Mouse (Mus musculus): ENCODE data around the gene F11. TPM values are rescaled to one million over a fixed set of nuclear protein-coding genes. Genes with fewer than 3 reads are reported as not detected.

Gene F11
- polyA plus RNA-seq, 1 experiment from 2014 or later: not detected

DNA sequence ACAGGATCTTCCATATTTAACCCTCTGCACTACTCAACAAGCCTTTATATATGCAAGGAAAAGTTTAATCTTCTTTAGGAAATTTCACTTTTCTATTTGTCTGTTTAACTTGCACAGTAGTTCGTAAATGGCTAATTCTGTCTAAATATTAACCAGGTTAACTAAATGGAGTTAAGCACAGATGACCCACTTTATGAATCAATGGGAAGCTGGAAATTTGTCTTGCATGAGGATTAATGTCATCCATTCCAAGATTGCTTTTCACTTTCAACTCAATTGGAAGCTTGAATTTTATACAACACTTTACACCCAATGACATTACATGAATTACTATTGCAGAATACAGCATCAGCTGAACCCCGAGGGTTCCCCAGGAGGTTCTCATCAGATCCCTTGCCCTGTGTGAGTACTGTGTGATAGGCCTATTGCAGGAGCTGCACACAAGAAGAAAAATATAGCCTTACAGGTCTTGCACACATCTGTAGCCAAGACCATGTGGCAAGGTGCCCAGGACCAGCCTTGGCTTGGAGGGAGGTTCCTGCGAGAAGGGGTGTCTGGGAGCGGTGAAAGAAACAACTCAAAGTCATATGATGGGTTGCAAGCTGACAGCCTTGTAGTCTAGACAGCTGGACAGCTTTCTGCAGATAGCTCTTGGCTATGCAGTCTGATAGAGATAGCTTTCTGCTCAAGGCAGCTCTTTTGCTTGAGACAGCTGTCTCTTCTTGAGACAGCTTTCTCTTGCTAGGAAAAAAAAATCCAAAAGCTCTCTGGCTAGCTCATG, 6.0 kb upstream of the F11 start:
- Histone ChIP-seq H3K27me3 (ENCODE audit: low read depth, poor library complexity, severe bottlenecking) (no peaks in the 10 kb centered on the region), H3K27ac (no peak overlapping the region), H3K4me3 (no peak overlapping the region), H3K36me3 (no peaks in the 10 kb centered on the region), H3K9me3 (replicated peaks) (no peaks in the 10 kb centered on the region), H3K4me1 (no peaks in the 10 kb centered on the region)
- 92% methylated on average over 4 of the region's 4 CpGs for WGBS
- no peak for DNase-seq (ENCODE audit: low spot score)

DNA sequence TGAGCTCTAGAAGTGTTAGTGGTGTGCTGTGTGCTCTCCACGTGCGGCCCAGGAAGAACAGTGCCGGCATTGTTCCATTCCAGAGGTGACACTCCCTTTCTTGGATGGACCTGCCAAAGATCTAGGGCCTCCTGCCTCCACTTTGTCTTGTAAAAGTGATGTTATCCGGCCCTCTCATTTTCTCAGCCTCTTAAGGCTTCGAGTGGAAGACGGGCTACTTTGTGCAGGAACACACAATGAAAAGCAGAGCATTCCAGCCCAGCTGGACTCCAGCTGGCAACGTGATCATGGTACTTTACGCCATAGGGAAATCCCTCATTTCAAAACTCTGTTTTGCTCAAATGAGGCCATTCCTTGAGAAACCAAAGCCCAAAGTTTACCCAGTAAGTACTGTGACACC, 5.2 kb upstream of the F11 start:
- 81% methylated on average over 8 of the region's 8 CpGs for WGBS
- Histone ChIP-seq H3K4me1 (no peaks in the 10 kb centered on the region), H3K27ac (no peak overlapping the region), H3K36me3 (no peaks in the 10 kb centered on the region), H3K27me3 (ENCODE audit: low read depth, poor library complexity, severe bottlenecking) (no peaks in the 10 kb centered on the region), H3K4me3 (no peak overlapping the region), H3K9me3 (replicated peaks) (no peaks in the 10 kb centered on the region)
- no peak for DNase-seq (ENCODE audit: low spot score)

DNA sequence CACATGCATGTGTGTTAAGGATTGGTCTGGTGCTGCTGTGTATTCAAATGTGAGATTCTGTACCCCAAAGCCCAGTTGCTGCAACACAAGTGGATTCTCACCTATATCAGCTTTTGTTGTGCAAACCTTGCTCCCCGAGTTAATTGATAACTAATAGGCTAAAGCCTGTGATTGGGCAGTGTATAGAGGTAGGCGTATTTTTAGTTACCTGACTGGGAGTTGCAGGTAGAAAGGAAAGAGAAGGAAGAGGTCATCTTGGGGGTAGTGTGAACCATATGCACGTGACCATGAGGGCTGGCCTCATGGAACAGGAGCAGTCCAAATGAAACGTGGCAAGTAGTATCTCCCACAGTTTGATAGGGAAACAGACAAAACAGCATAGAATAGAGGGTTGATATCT, 3.1 kb upstream of the F11 start:
- no peak for DNase-seq (ENCODE audit: low spot score)
- WGBS: 92% methylated on average over 4 of the region's 4 CpGs
- Histone ChIP-seq H3K4me3 (no peak overlapping the region), H3K27ac (no peak overlapping the region), H3K36me3 (no peaks in the 10 kb centered on the region), H3K27me3 (ENCODE audit: low read depth, poor library complexity, severe bottlenecking) (no peaks in the 10 kb centered on the region), H3K4me1 (no peaks in the 10 kb centered on the region), H3K9me3 (replicated peaks) (no peaks in the 10 kb centered on the region)

DNA sequence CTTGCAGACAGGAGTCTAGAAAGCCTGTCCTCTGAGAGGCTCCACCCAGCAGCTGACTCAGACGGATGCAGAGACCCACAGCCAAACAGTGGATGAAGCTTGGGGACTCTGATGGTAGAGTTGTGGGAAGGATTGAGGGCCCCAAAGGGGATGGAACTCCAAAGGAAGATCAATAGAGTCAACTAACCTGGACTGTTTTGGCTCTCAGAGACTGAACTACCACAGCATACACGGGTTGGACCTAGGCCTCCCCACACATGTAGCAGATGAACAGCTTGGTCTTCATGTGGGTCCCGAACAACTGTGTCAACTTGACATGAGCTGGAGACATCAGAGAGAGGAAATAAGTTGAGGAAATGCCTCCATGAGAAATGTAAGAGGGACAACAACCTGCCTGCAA, 1.0 kb upstream of the F11 start:
- H3K27ac ChIP-seq: no peak overlapping the region
- 84% methylated on average over 3 of the region's 3 CpGs for WGBS

DNA sequence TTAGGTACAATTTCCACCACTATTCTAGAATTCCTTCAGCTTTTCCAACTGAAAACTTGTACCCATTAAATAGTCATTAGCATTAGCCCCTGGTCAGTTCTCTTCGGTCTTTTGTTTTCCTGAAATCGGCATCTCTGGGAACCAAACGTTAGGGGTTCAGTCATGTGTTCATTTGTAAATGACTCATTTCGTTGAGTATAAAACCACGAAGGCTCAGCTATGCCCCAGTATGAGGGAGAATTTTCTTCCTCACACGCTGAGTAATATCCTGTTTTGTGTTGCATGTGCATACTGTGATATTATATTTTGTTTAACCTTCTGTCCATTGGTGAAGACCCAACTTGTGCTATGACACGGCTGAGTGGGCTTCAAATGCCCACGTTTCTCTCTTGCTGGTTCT, 3.4 kb downstream of the F11 start:
- Histone ChIP-seq H3K4me1 (no peaks in the 10 kb centered on the region), H3K27me3 (ENCODE audit: low read depth, poor library complexity, severe bottlenecking) (no peaks in the 10 kb centered on the region), H3K36me3 (no peaks in the 10 kb centered on the region), H3K4me3 (no peak overlapping the region), H3K9me3 (replicated peaks) (no peaks in the 10 kb centered on the region), H3K27ac (no peak overlapping the region)
- 88% methylated on average over 8 of the region's 8 CpGs for WGBS
- no peak for DNase-seq (ENCODE audit: low spot score)

More for the DNA sequence above, 1.0 kb upstream of the F11 start:
- no peaks in the 10 kb centered on the region for H3K9me3 ChIP-seq (replicated peaks)
- no peaks in the 10 kb centered on the region for H3K4me1 ChIP-seq
- H3K36me3 ChIP-seq: no peaks in the 10 kb centered on the region
- no peaks in the 10 kb centered on the region for H3K27me3 ChIP-seq (ENCODE audit: low read depth, poor library complexity, severe bottlenecking)
- no peak overlapping the region for H3K4me3 ChIP-seq
- no peak for DNase-seq (ENCODE audit: low spot score)

DNA sequence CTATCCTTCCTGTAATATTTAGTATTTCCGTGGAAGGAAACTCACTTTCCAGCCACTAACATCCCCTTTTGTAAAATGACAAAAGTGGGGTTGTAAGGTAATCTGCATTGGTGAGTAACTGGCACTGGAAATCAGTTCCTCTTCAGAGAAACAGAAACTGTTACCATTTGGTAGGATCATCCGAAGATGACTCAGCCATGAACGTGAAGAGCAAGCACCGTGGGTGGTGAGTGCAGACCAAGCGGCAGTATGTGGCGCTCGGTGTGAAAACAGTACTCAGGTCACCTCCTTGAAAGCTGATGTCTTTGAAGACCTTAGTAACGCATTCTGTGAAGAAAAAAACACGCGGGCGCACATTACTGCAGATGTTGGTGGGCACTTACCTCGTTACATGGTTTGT, 6.8 kb downstream of the F11 start:
- H3K27me3 ChIP-seq (ENCODE audit: low read depth, poor library complexity, severe bottlenecking): no peaks in the 10 kb centered on the region
- no peaks in the 10 kb centered on the region for H3K9me3 ChIP-seq (replicated peaks)
- H3K36me3 ChIP-seq: no peaks in the 10 kb centered on the region
- no peaks in the 10 kb centered on the region for H3K4me1 ChIP-seq
- no peak overlapping the region for H3K4me3 ChIP-seq
- DNase-seq (ENCODE audit: low spot score): no peak
- no peak overlapping the region for H3K27ac ChIP-seq
- WGBS: 76% methylated on average over 12 of the region's 12 CpGs

DNA sequence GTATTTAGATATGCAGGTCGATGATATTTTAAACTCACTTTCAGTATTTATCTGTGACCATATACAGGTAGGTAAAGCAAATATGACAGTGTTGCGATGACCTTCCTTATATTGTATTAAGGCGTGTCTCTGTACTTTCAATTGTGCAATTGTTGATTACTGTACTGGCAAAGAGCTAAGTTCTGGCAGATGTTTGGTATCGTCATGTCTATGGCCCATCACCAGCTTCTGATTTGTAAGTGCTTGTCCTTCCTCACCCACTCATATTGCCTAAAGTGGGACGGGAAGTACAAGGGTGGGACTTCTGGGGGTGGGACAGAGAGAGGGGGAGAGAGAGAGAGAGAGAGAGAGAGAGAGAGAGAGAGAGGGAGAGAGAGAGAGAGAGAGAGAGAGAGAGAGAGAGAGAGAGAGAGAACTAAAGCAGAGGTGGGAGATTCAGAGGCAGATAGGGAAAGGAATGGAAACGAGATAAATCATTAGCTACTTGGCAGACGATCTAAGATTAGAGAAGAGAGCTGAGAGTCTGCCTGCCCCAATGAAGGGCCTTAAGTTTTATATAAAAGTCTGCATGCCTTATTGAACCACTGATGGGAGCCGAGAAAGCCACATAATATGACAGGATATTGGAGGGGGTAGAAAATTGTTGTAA, 7.5 kb downstream of the F11 start:
- Histone ChIP-seq H3K27me3 (ENCODE audit: low read depth, poor library complexity, severe bottlenecking) (no peaks in the 10 kb centered on the region), H3K4me3 (no peak overlapping the region), H3K36me3 (no peaks in the 10 kb centered on the region), H3K4me1 (no peaks in the 10 kb centered on the region), H3K27ac (no peak overlapping the region), H3K9me3 (replicated peaks) (no peaks in the 10 kb centered on the region)
- DNase-seq (ENCODE audit: low spot score): no peak
- WGBS: 94% methylated on average over 8 of the region's 8 CpGs

DNA sequence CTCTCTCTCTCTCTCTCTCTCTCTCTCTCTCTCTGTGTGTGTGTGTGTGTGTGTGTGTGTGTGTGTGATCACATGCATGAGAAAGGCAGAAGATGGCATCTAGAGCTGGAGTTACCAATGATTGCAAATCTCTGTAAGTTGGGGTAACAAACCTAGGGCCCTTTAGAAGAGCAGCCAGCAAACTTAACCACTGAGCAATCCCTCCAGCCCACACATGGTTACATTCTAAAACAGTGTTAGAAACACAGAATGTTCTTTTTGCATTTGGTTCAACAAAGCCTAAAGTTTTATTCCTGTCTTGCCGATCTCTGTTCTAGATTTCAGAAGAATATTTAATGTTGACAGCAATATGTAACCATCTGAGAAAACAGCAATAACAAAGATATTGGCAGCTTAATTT, 8.2 kb downstream of the F11 start:
- DNase-seq (ENCODE audit: low spot score): no peak
- H3K27me3 ChIP-seq (ENCODE audit: low read depth, poor library complexity, severe bottlenecking): no peaks in the 10 kb centered on the region
- H3K4me1 ChIP-seq: no peaks in the 10 kb centered on the region
- H3K9me3 ChIP-seq (replicated peaks): no peaks in the 10 kb centered on the region
- no peaks in the 10 kb centered on the region for H3K36me3 ChIP-seq
- WGBS: 98% methylated on average over 1 of the region's 1 CpGs
- H3K27ac ChIP-seq: no peak overlapping the region
- H3K4me3 ChIP-seq: no peak overlapping the region

DNA sequence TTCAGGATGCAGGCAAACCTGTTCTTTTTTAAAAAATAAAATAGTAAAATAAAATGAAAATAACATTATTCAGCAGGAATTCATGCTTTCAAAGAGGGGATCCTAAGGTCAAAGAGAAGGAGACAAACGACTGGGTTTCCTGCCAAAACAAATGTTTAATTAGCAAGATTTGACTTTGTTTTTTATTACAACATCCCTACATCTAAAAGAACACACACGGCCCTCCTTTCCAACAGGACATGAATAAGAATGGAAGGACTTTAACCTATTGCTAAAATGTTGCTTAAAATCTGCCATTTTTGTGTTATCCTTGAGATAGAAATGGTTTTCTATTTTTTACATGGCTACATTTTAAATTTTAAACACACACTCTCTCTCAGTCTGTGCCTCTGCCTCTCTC, 8.7 kb downstream of the F11 start:
- WGBS: 76% methylated on average over 2 of the region's 2 CpGs
- Histone ChIP-seq H3K9me3 (replicated peaks) (no peaks in the 10 kb centered on the region), H3K4me1 (no peaks in the 10 kb centered on the region), H3K4me3 (no peak overlapping the region), H3K27me3 (ENCODE audit: low read depth, poor library complexity, severe bottlenecking) (no peaks in the 10 kb centered on the region), H3K36me3 (no peaks in the 10 kb centered on the region), H3K27ac (no peak overlapping the region)
- DNase-seq (ENCODE audit: low spot score): no peak

DNA sequence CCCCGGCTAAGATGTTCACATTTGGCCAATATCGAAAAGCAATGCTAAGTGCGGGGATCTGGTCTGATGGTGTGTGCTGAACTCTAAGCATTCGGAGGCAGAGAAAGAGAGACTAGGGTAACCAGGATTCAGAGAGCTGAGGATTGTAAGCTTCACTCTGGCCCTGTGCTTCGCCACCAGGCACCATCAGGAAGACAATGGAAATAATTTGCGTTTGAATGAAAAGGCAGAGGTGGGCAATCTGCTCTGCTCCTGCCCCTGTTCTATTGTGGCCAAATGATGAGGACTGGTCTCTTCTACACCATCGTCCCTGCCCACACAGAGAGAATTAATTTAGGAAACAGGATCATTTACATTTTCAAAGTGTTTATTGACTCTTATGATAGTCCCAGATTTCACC, 15.5 kb downstream of the F11 start:
- DNase-seq (ENCODE audit: low spot score): no peak
- H3K27me3 ChIP-seq (ENCODE audit: low read depth, poor library complexity, severe bottlenecking): no peaks in the 10 kb centered on the region
- no peaks in the 10 kb centered on the region for H3K36me3 ChIP-seq
- no peaks in the 10 kb centered on the region for H3K4me1 ChIP-seq
- H3K9me3 ChIP-seq (replicated peaks): no peaks in the 10 kb centered on the region
- no peak overlapping the region for H3K27ac ChIP-seq
- WGBS: 59% methylated on average over 7 of the region's 7 CpGs
- H3K4me3 ChIP-seq: no peak overlapping the region

DNA sequence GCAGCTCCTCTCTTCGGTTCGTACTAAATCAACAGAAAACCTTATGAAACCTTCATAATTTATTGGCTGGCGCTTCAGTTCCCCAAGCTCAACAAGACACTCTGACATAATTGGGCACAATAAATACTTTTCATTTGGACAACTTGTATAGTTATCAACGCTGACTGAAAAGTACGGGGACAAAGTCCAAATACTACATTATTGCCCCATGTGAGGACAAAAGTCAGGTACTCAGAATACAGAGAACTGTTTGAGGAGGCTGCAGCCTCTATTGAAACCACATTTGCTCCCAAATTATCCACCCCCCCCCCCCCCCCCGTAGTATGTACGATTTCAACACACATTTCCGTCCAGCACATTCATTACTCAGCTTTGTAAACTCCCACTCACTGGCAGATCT, 22.5 kb downstream of the F11 start:
- Histone ChIP-seq H3K27me3 (ENCODE audit: low read depth, poor library complexity, severe bottlenecking) (no peaks in the 10 kb centered on the region), H3K27ac (no peak overlapping the region), H3K4me1 (peaks cover 7% of the 10 kb centered on the region), H3K9me3 (replicated peaks) (no peaks in the 10 kb centered on the region), H3K4me3 (no peak overlapping the region), H3K36me3 (no peaks in the 10 kb centered on the region)
- WGBS: 89% methylated on average over 8 of the region's 8 CpGs
- DNase-seq (ENCODE audit: low spot score): no peak

DNA sequence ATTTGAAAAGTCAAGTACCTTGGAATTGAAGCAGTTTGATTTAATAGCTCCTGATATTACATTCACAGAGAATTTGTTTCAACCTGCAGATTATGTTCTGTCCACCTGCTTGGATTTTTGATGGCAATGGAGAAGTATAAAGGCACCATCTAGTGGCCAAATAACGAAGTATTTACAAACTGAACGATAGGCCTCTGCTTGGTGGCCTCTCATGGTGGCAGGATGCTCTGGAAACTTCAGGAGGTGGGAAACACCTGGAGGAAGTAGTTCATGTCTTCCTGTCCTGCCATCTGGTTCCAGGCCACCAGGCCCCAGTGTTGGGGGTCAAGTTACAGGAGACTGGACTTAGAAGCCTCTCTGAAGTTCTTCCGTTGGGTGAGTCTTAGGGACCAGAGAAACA, 23.5 kb downstream of the F11 start:
- no peak overlapping the region for H3K27ac ChIP-seq
- H3K4me3 ChIP-seq: no peak overlapping the region
- no peaks in the 10 kb centered on the region for H3K36me3 ChIP-seq
- H3K9me3 ChIP-seq (replicated peaks): no peaks in the 10 kb centered on the region
- WGBS: 20% methylated on average over 3 of the region's 3 CpGs
- H3K4me1 ChIP-seq: peaks cover 7% of the 10 kb centered on the region
- no peaks in the 10 kb centered on the region for H3K27me3 ChIP-seq (ENCODE audit: low read depth, poor library complexity, severe bottlenecking)
- DNase-seq (ENCODE audit: low spot score): peak; percentile 41

DNA sequence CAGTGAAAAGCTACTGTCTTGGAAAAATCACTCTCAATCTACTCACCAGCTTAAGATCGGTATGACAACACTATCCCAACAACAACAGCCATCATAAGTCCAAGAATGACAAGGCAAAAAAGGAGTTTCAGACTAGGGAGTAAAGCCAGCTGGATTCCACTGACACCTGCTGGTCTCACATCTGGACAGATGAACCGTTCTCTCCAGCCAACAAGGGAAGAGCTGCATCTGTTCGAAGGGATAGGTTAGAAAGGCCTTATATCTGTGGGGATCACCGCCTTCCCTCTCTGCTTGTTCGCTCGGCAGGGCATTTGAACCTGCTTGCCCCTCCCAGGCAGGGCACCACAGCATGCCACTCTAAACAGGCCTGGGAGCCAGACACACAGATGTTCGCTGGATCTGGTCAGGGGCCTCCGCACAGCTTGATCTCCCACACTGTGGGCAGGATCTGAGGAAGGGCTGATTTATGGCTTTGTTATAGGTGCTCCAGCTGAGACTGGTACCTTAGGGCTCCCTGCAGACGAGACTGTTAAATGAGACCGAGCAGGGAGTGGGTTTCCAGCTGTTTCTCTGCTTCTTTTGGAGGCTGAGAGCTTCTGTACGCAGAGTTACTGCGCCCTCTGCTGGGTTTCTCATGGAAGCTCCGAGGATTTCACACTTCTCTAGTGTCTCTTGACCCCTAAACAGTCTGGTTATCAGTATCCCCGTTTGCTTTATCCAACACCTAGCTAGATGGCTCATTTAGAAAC, 25.5 kb downstream of the F11 start:
- no peak overlapping the region for H3K27ac ChIP-seq
- H3K36me3 ChIP-seq: no peaks in the 10 kb centered on the region
- no peaks in the 10 kb centered on the region for H3K9me3 ChIP-seq (replicated peaks)
- peak; percentile 64 for DNase-seq (ENCODE audit: low spot score)
- 26% methylated on average over 14 of the region's 14 CpGs for WGBS
- no peaks in the 10 kb centered on the region for H3K27me3 ChIP-seq (ENCODE audit: low read depth, poor library complexity, severe bottlenecking)
- H3K4me1 ChIP-seq: peaks cover 7% of the 10 kb centered on the region
- H3K4me3 ChIP-seq: peak overlapping the region; percentile 22; the same call in 1 of the 2 replicates
